Mouse (Mus musculus) lung, embryonic 15.5 days (tissue): ENCODE results near the gene Uox. TPM values are rescaled to one million over a fixed set of nuclear protein-coding genes. Genes with fewer than 3 reads are reported as not detected.

Source experiments
- ATAC-seq: fragments of 200-750 bp; cut with Nextera tagmentation; 2 replicates; pipeline ENCODE4 v1.8.0; 2017; ENCODE audit warnings: moderate number of reproducible peaks, borderline replicate concordance; ENCODE audit not compliant: low FRiP score, low TSS enrichment; ENCODE audit errors: extremely low read depth
- H3K27ac ChIP-seq: fragments of 300-500 bp; sonication (generic); 2 replicates; pipeline ENCODE4 v1.5.1; 2015; ENCODE audit warnings: moderate library complexity, mild to moderate bottlenecking, inconsistent platforms
- H3K27me3 ChIP-seq: fragments of 300-500 bp; sonication (generic); 2 replicates; pipeline ENCODE4 v1.6.1; 2015; ENCODE audit warnings: inconsistent platforms
- H3K36me3 ChIP-seq: fragments of 300-500 bp; sonication (generic); 2 replicates; pipeline ENCODE4 v1.6.1; 2015; ENCODE audit warnings: inconsistent platforms
- H3K4me1 ChIP-seq: fragments of 300-500 bp; sonication (generic); 2 replicates; pipeline ENCODE4 v1.6.1; 2015; ENCODE audit warnings: inconsistent platforms
- H3K4me2 ChIP-seq: fragments of 300-500 bp; sonication (generic); 2 replicates; pipeline ENCODE4 v1.6.1; 2015; ENCODE audit warnings: inconsistent platforms, mild to moderate bottlenecking, moderate library complexity
- H3K4me3 ChIP-seq: fragments of 300-500 bp; sonication (generic); 2 replicates; pipeline ENCODE4 v1.5.1; 2015; ENCODE audit warnings: mild to moderate bottlenecking, inconsistent platforms
- H3K9ac ChIP-seq: fragments of 300-500 bp; sonication (generic); 2 replicates; pipeline ENCODE4 v1.6.1; 2015; ENCODE audit warnings: inconsistent platforms
- H3K9me3 ChIP-seq: fragments of 300-500 bp; sonication (generic); 2 replicates; pipeline ENCODE4 v1.6.1; 2016; ENCODE audit warnings: inconsistent platforms
- WGBS: fragments of 180-500 bp; shearing (Covaris S2); methylation state at CpG from one replicate; pipeline ENCODE4 v1.1.7; 2015; 5-methylcytosine and 5-hydroxymethylcytosine counted together
- polyA plus RNA-seq: library from polyadenylated mRNA; unstranded; fragments of >200 nt; fragmentation: Nextera tagmentation; extraction: Ambion mirVana; gene quantifications from 2 replicates; pipeline ENCODE4 v1.2.1, GENCODE M21; 2015

The Uox gene
- polyA plus RNA-seq, 1 experiment from 2014 or later: 0.12 TPM

DNA sequence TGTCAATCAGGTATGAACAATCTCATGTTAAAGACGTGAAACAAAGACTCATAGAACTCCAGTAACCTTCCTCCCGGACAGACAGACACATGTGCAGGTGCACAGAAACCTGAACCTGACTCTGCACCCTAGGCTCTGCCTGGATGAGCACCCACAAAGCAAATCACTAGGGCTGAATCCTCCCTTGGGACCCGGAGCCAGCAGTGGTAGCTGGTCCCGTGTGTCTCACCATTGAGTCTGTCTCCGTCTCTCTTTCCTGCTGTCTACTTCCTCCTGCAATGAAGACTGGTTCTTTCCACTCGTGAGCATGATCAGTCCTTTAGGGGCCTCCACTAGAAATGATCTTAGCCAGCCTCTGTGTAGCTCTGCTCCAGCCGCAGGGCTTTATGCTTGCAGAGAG is 91.7 kb downstream of the Uox start:
- 67% methylated on average over 7 of the region's 7 CpGs for WGBS
- no peak overlapping the region for H3K9ac ChIP-seq
- no peak overlapping the region for H3K4me3 ChIP-seq
- no peaks in the 10 kb centered on the region for H3K9me3 ChIP-seq
- H3K4me1 ChIP-seq: no peaks in the 10 kb centered on the region
- H3K36me3 ChIP-seq: no peaks in the 10 kb centered on the region
- H3K27ac ChIP-seq: no peak overlapping the region
- no peak for ATAC-seq
- H3K4me2 ChIP-seq: no peak overlapping the region
- no peaks in the 10 kb centered on the region for H3K27me3 ChIP-seq

DNA sequence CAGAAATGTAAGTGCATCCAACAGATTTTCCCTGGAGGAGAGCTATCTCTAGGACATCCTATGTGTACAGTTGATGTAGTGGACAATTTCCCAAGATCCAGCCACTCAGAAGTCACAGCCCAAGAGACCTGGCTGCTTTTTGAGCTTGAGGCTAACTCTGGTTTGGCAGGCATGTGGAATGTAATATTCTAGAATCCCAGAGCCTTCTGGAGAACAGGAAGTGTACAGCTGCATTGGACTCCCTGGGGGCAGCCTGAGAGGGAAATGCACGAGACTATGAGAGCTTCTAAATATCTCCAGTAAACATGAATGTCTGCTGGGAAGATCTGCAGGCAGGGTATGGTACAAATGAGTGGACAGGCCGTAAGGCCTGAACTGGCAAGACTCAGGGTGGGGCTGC is 100.9 kb downstream of the Uox start:
- H3K4me1 ChIP-seq: no peaks in the 10 kb centered on the region
- no peaks in the 10 kb centered on the region for H3K36me3 ChIP-seq
- H3K9ac ChIP-seq: no peak overlapping the region
- no peaks in the 10 kb centered on the region for H3K9me3 ChIP-seq
- 56% methylated on average over 2 of the region's 2 CpGs for WGBS
- H3K4me3 ChIP-seq: no peak overlapping the region
- no peak overlapping the region for H3K4me2 ChIP-seq
- no peak overlapping the region for H3K27ac ChIP-seq
- ATAC-seq: no peak
- H3K27me3 ChIP-seq: no peaks in the 10 kb centered on the region

DNA sequence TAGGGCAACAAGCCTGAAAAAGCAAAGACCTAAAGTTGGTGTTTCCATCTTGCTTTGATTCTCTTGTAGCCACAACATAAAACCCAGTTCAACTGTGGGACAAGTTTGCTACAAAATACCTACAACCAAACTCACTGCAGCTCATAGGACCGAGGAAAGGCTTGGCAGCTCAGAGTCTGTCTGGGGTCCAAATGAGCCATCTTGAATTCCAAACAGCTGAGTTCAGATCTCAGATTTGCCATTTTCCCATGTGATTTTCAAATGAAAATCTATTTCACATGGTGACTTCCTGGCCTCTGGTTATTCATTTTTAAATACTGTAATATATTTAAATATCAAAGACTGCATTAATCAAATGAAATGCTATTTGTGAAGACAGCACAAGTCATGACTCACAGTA is 104.9 kb downstream of the Uox start:
- Histone ChIP-seq H3K4me3 (no peak overlapping the region), H3K9me3 (no peaks in the 10 kb centered on the region), H3K9ac (no peak overlapping the region), H3K27me3 (no peaks in the 10 kb centered on the region), H3K4me2 (no peak overlapping the region), H3K4me1 (no peaks in the 10 kb centered on the region), H3K36me3 (no peaks in the 10 kb centered on the region), H3K27ac (no peak overlapping the region)
- WGBS: 79% methylated on average over 1 of the region's 1 CpGs
- no peak for ATAC-seq

DNA sequence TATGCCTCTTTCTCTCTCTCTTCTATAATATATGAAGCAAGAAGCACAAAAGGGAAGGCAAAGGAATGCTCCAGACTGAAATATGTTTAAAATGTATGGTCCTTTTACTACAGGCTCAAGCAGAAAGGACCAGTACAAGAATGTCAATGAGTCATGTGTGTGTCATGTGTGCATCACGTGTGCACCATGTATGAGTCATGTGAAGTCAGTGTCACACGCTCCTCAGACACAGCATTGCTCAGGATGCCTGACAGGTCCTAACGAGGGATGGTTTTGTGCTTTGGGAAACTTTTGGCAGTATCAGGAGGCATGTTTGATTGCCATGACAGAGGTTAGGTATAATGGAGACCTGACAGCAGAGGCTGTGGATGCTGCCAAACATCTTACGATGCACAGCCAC is 106.0 kb downstream of the Uox start:
- 77% methylated on average over 4 of the region's 4 CpGs for WGBS
- no peaks in the 10 kb centered on the region for H3K4me1 ChIP-seq
- H3K27ac ChIP-seq: no peak overlapping the region
- no peaks in the 10 kb centered on the region for H3K9me3 ChIP-seq
- H3K36me3 ChIP-seq: no peaks in the 10 kb centered on the region
- no peak overlapping the region for H3K4me2 ChIP-seq
- no peak for ATAC-seq
- H3K9ac ChIP-seq: no peak overlapping the region
- H3K4me3 ChIP-seq: no peak overlapping the region
- no peaks in the 10 kb centered on the region for H3K27me3 ChIP-seq

DNA sequence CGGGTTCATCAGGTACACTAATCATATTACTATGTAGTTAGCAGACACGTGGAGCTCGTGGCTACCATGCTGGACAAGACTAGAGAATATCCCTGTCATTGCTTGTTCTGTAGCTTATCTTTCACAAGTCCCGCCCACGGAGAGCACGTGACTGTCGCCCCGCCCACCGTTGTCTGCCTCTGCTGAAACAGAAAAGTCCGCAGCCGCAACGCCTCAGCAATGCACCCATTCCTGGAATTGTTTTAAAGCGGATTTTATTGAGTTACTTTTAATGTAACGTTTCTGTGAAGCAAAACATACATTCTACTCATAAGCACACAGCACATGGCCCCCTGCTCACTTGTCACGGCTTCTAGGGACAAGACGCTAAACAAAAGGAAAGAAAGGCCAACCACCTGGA is 109.4 kb downstream of the Uox start:
- Histone ChIP-seq H3K27me3 (no peaks in the 10 kb centered on the region), H3K4me3 (no peak overlapping the region)
- 91% methylated on average over 16 of the region's 16 CpGs for WGBS

DNA sequence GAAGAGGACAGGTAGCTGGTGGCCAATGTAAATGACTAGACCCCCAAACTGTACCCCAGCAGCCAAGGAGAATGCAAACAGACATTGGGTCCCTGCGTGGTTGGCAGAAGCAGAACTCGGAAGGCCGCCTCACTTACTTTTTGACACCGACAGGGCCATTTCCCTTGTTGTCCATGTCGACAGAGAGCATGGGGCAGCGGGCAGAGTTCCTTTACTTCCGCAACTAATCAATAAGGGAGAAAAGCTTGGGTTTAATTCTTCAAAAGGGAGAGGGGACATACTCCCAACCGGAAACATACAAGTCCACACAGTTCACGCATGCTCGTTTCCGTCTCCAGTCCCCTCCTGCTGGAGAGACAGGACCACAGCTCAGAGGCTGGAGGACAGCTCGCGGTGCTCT is 110.4 kb downstream of the Uox start:
- no peaks in the 10 kb centered on the region for H3K36me3 ChIP-seq
- no peak overlapping the region for H3K27ac ChIP-seq
- ATAC-seq: no peak
- H3K9ac ChIP-seq: no peak overlapping the region
- no peak overlapping the region for H3K4me2 ChIP-seq
- WGBS: 88% methylated on average over 13 of the region's 13 CpGs
- peaks cover 10% of the 10 kb centered on the region for H3K4me1 ChIP-seq
- no peaks in the 10 kb centered on the region for H3K9me3 ChIP-seq
- H3K27me3 ChIP-seq: no peaks in the 10 kb centered on the region
- H3K4me3 ChIP-seq: no peak overlapping the region

More for the DNA sequence above, 109.4 kb downstream of the Uox start:
- Histone ChIP-seq H3K9ac (no peak overlapping the region), H3K36me3 (no peaks in the 10 kb centered on the region), H3K4me2 (no peak overlapping the region), H3K9me3 (no peaks in the 10 kb centered on the region), H3K4me1 (peaks cover 10% of the 10 kb centered on the region), H3K27ac (no peak overlapping the region)
- no peak for ATAC-seq

DNA sequence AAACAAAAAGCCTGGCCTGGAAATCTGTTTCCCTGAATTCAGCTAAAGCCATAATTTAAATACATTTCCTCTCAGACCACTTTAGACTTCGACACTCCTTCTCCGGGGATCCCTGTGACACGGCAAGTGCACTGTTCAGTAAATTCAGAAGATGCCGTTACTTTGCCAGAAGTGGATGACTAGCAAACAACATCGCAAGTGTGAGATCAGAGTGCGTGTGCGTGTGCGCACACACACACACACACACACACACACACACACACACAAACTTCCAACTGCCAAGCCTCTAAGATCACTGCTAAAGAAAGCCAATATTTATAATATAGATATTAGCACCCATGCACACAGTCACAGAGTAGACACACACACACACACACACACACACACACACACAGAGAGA is 111.5 kb downstream of the Uox start:
- Histone ChIP-seq H3K4me3 (no peak overlapping the region), H3K36me3 (no peaks in the 10 kb centered on the region), H3K4me1 (peaks cover 10% of the 10 kb centered on the region), H3K9ac (no peak overlapping the region), H3K27ac (no peak overlapping the region), H3K9me3 (no peaks in the 10 kb centered on the region), H3K4me2 (peak overlapping the region; percentile 56), H3K27me3 (no peaks in the 10 kb centered on the region)
- no peak for ATAC-seq
- 47% methylated on average over 8 of the region's 8 CpGs for WGBS

Other genes starting within 250 kb of the Uox start
- 31.4 and 33.5 TPM in 2 replicates for gene Ssx2ip, start 165.8 kb upstream of the Uox start, polyA plus RNA-seq
- gene Ctbs, start 120.6 kb upstream of the Uox start, polyA plus RNA-seq: 10.0 and 11.1 TPM in 2 replicates
- 4.7 TPM in 2 replicates for gene Spata1, start 70.7 kb upstream of the Uox start, polyA plus RNA-seq
- 888 and 929 TPM in 2 replicates for gene Gng5, start 70.6 kb upstream of the Uox start, polyA plus RNA-seq
- gene Rpf1, start 49.0 kb upstream of the Uox start, polyA plus RNA-seq: 52.8 and 57.0 TPM in 2 replicates
- not detected in 2 replicates for gene Dnase2b, start 45.2 kb downstream of the Uox start, polyA plus RNA-seq
- gene 4930503B20Rik, start 80.9 kb downstream of the Uox start, polyA plus RNA-seq: 0.08 and 0.12 TPM in 2 replicates
- gene Samd13, start 115.2 kb downstream of the Uox start, polyA plus RNA-seq: 1.1 and 1.2 TPM in 2 replicates
- 63.3 and 64.5 TPM in 2 replicates for gene Prkacb, start 242.6 kb downstream of the Uox start, polyA plus RNA-seq